Mouse (Mus musculus): ENCODE data around the gene Cdhr3. TPM values are rescaled to one million over a fixed set of nuclear protein-coding genes. Genes with fewer than 3 reads are reported as not detected.
"Not testable (repeated sequence)": the region's sequence is repeated elsewhere in the genome, so short reads cannot be mapped to it uniquely, and the experiment has no call there.

The Cdhr3 gene
- polyA plus RNA-seq, 1 experiment from 2014 or later: not detected

DNA sequence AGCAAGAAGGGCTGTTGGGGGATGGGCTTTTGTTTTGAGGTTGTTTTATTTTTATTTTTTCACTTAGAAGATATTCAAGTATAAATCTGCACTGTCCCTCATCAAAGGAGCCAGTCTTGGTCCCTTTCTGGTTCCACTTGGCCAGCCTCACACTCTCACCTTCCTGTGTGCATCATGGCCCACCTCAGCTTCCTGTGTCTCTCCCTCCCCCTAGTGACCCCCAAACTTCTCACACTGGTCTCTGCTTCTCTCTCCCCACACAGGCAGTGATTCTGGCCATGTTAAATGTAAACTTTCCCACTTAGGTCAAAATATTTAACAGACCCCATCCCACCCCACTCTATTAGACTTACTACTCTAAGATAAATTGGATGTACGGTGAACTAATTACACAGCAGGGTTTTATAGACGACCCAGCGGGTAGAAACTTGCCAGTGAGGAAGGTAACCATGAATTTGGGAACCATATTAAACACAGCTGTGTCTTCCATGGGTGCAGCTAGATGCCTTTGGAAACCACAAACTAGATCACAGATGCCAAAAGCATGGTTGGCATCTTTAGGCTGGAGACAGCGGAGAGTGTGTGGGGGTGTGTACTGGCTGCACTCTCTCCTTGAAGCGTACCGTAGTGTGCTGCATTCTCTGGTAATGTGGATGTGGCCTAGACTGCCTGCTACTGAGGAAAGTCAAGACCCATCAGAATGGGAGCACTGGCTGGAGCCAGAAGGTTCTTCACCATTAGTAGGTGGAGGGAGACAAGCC lies 83.3 kb downstream of the Cdhr3 start:
- no peaks in the 10 kb centered on the region for H3K9me3 ChIP-seq
- no peak overlapping the region for H3K27ac ChIP-seq (replicated peaks)
- H3K4me3 ChIP-seq: no peak overlapping the region
- H3K27me3 ChIP-seq (replicated peaks; ENCODE audit: low read depth, poor library complexity, severe bottlenecking): no peaks in the 10 kb centered on the region
- no peak for DNase-seq (ENCODE audit: low spot score)
- H3K4me1 ChIP-seq: peaks cover 13% of the 10 kb centered on the region
- no peaks in the 10 kb centered on the region for H3K36me3 ChIP-seq (replicated peaks)
- WGBS: 92% methylated on average over 6 of the region's 6 CpGs

DNA sequence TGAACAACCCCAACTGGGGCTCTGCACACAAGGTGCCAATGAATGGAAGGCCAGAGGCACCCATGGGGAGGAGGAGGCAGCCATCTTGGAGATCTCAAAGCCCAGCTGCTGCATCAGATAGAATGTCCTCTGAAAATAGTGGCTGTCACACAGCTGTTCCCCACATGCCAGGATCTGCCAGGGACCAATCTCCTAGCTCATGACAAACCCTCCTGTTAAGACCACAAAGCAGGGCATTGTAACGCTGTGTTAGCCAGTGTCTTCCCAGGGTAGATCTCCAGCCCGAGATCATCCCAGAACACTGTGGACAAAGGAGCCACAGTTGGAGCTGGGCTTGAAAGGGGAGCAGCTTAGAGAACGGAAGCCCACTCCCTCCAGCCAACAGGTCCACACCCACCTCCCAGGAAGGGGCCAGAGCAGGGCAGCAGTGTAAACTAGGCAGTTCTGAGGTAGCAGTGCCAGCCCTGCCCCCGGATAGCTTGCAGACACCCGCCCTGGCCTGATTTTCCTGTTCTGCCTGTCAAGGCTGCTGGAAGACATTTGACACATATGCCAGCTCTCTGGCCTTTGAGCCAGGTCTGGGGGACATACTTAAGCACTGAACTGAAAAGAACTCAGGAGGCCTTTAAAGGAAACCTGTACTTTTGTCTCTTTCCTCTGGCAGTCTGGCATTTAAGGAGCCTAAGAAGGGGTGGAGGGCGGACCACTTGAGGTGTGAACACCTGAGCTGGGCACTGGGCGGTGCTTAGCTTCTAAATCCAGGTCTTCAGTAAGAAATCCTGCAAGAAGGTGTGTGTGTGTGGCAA lies 84.2 kb downstream of the Cdhr3 start:
- H3K9me3 ChIP-seq: no peaks in the 10 kb centered on the region
- WGBS: 38% methylated on average over 7 of the region's 7 CpGs
- H3K4me3 ChIP-seq: no peak overlapping the region
- peak overlapping the region; percentile 31 for H3K27ac ChIP-seq (replicated peaks)
- H3K4me1 ChIP-seq: peaks cover 13% of the 10 kb centered on the region
- H3K36me3 ChIP-seq (replicated peaks): no peaks in the 10 kb centered on the region
- H3K27me3 ChIP-seq (replicated peaks; ENCODE audit: low read depth, poor library complexity, severe bottlenecking): no peaks in the 10 kb centered on the region
- DNase-seq (ENCODE audit: low spot score): peak; percentile 57

DNA sequence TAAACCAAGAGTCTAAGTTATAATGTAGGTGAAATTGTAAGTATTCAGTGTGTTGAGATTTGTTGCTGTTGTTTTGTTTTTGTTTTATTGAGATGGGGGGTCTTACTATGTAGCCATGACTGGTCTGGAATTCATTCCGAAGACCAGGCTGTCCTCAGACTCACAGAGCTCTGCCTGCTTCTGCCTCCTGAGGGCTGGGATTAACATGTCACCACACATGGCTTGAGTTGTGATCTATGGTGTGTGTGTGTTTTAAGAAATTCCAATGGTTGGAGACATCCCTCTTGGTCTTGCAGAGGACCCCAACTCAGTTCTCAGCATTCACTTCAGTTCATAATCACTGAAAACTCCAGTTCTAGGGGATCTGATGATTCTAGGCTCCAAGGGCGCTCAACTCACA lies 85.5 kb downstream of the Cdhr3 start:
- no peak overlapping the region for H3K27ac ChIP-seq (replicated peaks)
- H3K27me3 ChIP-seq (replicated peaks; ENCODE audit: low read depth, poor library complexity, severe bottlenecking): no peaks in the 10 kb centered on the region
- no peak for DNase-seq (ENCODE audit: low spot score)
- WGBS: 95% methylated on average over 2 of the region's 2 CpGs
- H3K4me1 ChIP-seq: peaks cover 13% of the 10 kb centered on the region
- no peaks in the 10 kb centered on the region for H3K9me3 ChIP-seq
- H3K4me3 ChIP-seq: no peak overlapping the region
- H3K36me3 ChIP-seq (replicated peaks): no peaks in the 10 kb centered on the region

- H3K27ac ChIP-seq (replicated peaks): no peak overlapping the region
- DNase-seq (ENCODE audit: low spot score): no peak
- peaks cover 13% of the 10 kb centered on the region for H3K4me1 ChIP-seq
- WGBS: 83% methylated on average over 5 of the region's 5 CpGs
- H3K9me3 ChIP-seq: no peaks in the 10 kb centered on the region
- H3K4me3 ChIP-seq: no peak overlapping the region
- no peaks in the 10 kb centered on the region for H3K36me3 ChIP-seq (replicated peaks)
- H3K27me3 ChIP-seq (replicated peaks; ENCODE audit: low read depth, poor library complexity, severe bottlenecking): no peaks in the 10 kb centered on the region
These were observed 86.8 kb downstream of the Cdhr3 start for GRCm38 (mm10) chr12:33005858-33006257.

DNA sequence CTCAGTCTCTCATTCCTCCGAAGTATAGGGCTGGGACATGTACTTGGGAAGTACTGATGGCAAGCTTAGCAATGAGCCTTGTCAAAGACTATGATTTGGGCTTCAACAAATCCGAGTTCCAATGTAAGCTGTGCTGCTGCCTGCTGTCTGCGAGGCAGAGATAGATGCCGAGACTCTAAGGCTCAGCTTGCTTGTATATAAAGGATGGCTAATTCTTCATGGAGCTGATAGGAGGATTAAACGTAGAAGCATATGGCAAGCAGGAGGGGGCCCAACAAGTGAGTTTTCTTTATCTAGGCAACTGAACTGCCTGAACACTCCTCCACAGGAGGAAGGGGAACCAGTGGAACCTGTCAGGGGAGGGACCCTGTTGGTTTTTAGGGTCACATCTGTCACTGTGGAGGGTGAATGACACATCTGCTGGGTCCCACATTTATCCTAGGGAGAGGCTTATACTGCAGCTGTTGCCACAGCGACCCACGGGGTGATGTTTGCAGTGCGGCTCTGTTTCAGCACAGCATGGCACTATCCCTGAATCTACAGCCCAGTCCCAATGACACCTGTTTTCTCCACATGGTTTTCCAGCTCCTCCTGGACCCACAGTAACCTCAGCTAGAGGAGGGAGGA lies 89.2 kb downstream of the Cdhr3 start:
- DNase-seq (ENCODE audit: low spot score): no peak
- H3K4me1 ChIP-seq: peaks cover 15% of the 10 kb centered on the region
- no peaks in the 10 kb centered on the region for H3K9me3 ChIP-seq
- H3K27ac ChIP-seq (replicated peaks): no peak overlapping the region
- 76% methylated on average over 8 of the region's 8 CpGs for WGBS
- H3K4me3 ChIP-seq: no peak overlapping the region
- H3K27me3 ChIP-seq (replicated peaks; ENCODE audit: low read depth, poor library complexity, severe bottlenecking): no peaks in the 10 kb centered on the region
- no peaks in the 10 kb centered on the region for H3K36me3 ChIP-seq (replicated peaks)

DNA sequence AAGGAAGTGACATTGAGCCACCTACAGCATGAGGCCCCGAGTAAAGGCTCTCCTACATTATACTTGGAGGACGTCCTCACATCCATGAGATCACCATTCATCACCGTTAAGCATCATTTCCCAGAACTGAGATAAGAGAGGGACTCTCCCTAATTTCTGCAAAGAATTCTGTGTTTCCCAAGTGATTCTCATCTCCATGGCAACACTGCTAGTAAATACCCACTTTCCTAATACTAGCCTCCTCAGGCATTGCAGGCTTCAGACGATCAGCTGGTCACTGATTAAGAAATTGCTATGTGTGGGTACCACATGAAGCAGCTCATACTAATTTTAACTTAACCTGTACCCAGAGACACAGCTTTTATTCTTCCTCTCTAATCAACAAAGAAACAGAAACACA lies 92.3 kb downstream of the Cdhr3 start:
- Histone ChIP-seq H3K4me1 (peaks cover 11% of the 10 kb centered on the region), H3K9me3 (no peaks in the 10 kb centered on the region), H3K27me3 (replicated peaks; ENCODE audit: low read depth, poor library complexity, severe bottlenecking) (no peaks in the 10 kb centered on the region), H3K4me3 (no peak overlapping the region), H3K36me3 (replicated peaks) (no peaks in the 10 kb centered on the region), H3K27ac (replicated peaks) (no peak overlapping the region)
- 77% methylated on average over 4 of the region's 4 CpGs for WGBS
- DNase-seq (ENCODE audit: low spot score): no peak

DNA sequence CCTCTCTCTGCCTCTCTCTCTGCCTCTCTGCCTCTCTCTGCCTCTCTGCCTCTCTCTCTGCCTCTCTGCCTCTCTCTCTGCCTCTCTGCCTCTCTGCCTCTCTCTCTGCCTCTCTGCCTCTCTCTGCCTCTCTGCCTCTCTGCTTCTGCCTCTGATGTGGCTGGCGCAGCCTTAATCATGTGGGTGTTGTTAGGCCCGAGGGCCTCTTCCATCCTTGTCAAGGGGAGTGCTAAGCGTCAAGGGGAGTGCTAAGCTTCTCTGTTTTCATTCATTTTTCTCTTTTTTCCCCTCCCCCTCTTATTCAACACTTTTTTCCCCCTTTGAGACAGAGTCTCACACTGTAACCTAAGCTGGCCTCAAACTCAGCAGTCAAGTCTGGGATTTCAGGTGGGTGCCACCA lies 92.9 kb downstream of the Cdhr3 start:
- not testable (repeated sequence) for H3K27ac ChIP-seq (replicated peaks); H3K4me3 ChIP-seq; H3K9me3 ChIP-seq; DNase-seq (ENCODE audit: low spot score); H3K27me3 ChIP-seq (replicated peaks; ENCODE audit: low read depth, poor library complexity, severe bottlenecking); H3K36me3 ChIP-seq (replicated peaks)
- WGBS: 29% methylated on average over 3 of the region's 3 CpGs
- H3K4me1 ChIP-seq: peaks cover 11% of the 10 kb centered on the region

DNA sequence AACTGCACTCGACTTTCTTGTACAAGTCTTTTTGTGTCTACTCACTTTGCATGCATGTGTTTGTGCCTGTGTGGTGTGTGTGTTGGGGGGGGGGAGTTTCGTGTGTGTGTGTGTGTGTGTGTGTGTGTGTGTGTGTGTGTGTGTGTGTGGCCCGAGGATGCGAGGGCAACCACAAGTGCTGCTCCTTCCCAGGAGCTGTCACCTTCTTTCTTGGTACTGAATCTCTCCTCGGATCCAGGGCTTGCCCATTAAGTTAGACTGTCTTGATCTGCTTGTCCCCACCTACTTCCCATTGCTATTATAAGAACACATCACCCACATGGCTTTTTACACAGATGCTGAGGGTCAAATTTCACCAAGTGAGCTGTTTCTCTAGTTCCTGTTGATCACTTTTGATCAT lies 93.9 kb downstream of the Cdhr3 start:
- H3K9me3 ChIP-seq: no peaks in the 10 kb centered on the region
- H3K27me3 ChIP-seq (replicated peaks; ENCODE audit: low read depth, poor library complexity, severe bottlenecking): no peaks in the 10 kb centered on the region

GRCm38 (mm10) chr12:32995081-32995834 lies 97.4 kb downstream of the Cdhr3 start:
- H3K4me1 ChIP-seq: peaks cover 11% of the 10 kb centered on the region
- H3K4me3 ChIP-seq: no peak overlapping the region
- H3K9me3 ChIP-seq: no peaks in the 10 kb centered on the region
- DNase-seq (ENCODE audit: low spot score): no peak
- H3K36me3 ChIP-seq (replicated peaks): no peaks in the 10 kb centered on the region
- H3K27ac ChIP-seq (replicated peaks): no peak overlapping the region
- H3K27me3 ChIP-seq (replicated peaks; ENCODE audit: low read depth, poor library complexity, severe bottlenecking): no peaks in the 10 kb centered on the region
- 85% methylated on average over 4 of the region's 4 CpGs for WGBS

More for the DNA sequence above, 93.9 kb downstream of the Cdhr3 start:
- Histone ChIP-seq H3K4me3 (no peak overlapping the region), H3K4me1 (peaks cover 11% of the 10 kb centered on the region), H3K36me3 (replicated peaks) (no peaks in the 10 kb centered on the region), H3K27ac (replicated peaks) (no peak overlapping the region)
- WGBS: 61% methylated on average over 5 of the region's 5 CpGs
- no peak for DNase-seq (ENCODE audit: low spot score)

GRCm38 (mm10) chr12:32994081-32994480 lies 98.6 kb downstream of the Cdhr3 start:
- no peaks in the 10 kb centered on the region for H3K36me3 ChIP-seq (replicated peaks)
- no peaks in the 10 kb centered on the region for H3K9me3 ChIP-seq
- 75% methylated on average over 5 of the region's 5 CpGs for whole genome bisulfite sequencing
- no peak overlapping the region for H3K4me3 ChIP-seq
- H3K27ac ChIP-seq (replicated peaks): no peak overlapping the region
- H3K4me1 ChIP-seq: 0 out of 2 replicates have a peak, but pooled peaks cover under 1% of the 10 kb centered on the region
- no peaks in the 10 kb centered on the region for H3K27me3 ChIP-seq (replicated peaks; ENCODE audit: low read depth, poor library complexity, severe bottlenecking)
- no peak for DNase-seq (ENCODE audit: low spot score)

GRCm38 (mm10) chr12:32989731-32990130 lies 102.9 kb downstream of the Cdhr3 start:
- 73% methylated on average over 12 of the region's 12 CpGs for WGBS
- no peak for DNase-seq (ENCODE audit: low spot score)

GRCm38 (mm10) chr12:32986284-32986683 lies 106.4 kb downstream of the Cdhr3 start:
- 81% methylated on average over 1 of the region's 1 CpGs for WGBS
- no peak for DNase-seq (ENCODE audit: low spot score)
- no peaks in the 10 kb centered on the region for H3K36me3 ChIP-seq (replicated peaks)
- no peak overlapping the region for H3K27ac ChIP-seq (replicated peaks)
- H3K9me3 ChIP-seq: 0 out of 2 replicates have a peak, but pooled peaks cover 2% of the 10 kb centered on the region
- no peaks in the 10 kb centered on the region for H3K4me1 ChIP-seq
- H3K27me3 ChIP-seq (replicated peaks; ENCODE audit: low read depth, poor library complexity, severe bottlenecking): no peaks in the 10 kb centered on the region
- H3K4me3 ChIP-seq: no peak overlapping the region

More at GRCm38 (mm10) chr12:32989731-32990130, 102.9 kb downstream of the Cdhr3 start:
- Histone ChIP-seq H3K4me3 (no peak overlapping the region), H3K27me3 (replicated peaks; ENCODE audit: low read depth, poor library complexity, severe bottlenecking) (no peaks in the 10 kb centered on the region), H3K36me3 (replicated peaks) (no peaks in the 10 kb centered on the region), H3K4me1 (no peaks in the 10 kb centered on the region), H3K27ac (replicated peaks) (no peak overlapping the region), H3K9me3 (0 out of 2 replicates have a peak, but pooled peaks cover 1% of the 10 kb centered on the region)
